Mouse (Mus musculus) forebrain, embryonic 11.5 days (tissue): ENCODE data around the gene Rps28. TPM values are rescaled to one million over a fixed set of nuclear protein-coding genes. Genes with fewer than 3 reads are reported as not detected.

Source experiments
- ATAC-seq: fragments of 200-750 bp; cut with Nextera tagmentation; replicated peaks from 2 replicates; pipeline ENCODE4 v1.8.0; 2017; ENCODE audit warnings: moderate TSS enrichment; ENCODE audit not compliant: low FRiP score
- DNase-seq: peaks from one replicate; pipeline ENCODE4 v3.0.0-alpha.2; 2017; ENCODE audit warnings: low spot score
- H3K27ac ChIP-seq: fragments of 300-500 bp; sonication (generic); 2 replicates; pipeline ENCODE4 v1.5.1; 2014; ENCODE audit warnings: low read depth, low read length
- H3K27me3 ChIP-seq: fragments of 300-500 bp; sonication (generic); 2 replicates; pipeline ENCODE4 v1.6.1; 2014; ENCODE audit warnings: mild to moderate bottlenecking, low read length, mixed read lengths; ENCODE audit not compliant: control insufficient read depth, insufficient read depth
- H3K36me3 ChIP-seq: fragments of 300-500 bp; sonication (generic); 2 replicates; pipeline ENCODE4 v1.6.1; 2014; ENCODE audit warnings: mild to moderate bottlenecking, low read length, moderate library complexity, mixed read lengths; ENCODE audit not compliant: control insufficient read depth, insufficient read depth
- H3K4me1 ChIP-seq: fragments of 300-500 bp; sonication (generic); replicated peaks from 2 replicates; pipeline ENCODE4 v1.6.1; 2014; ENCODE audit warnings: low read length, mixed read lengths; ENCODE audit not compliant: control insufficient read depth, insufficient read depth
- H3K4me2 ChIP-seq: fragments of 300-500 bp; sonication (generic); 2 replicates; pipeline ENCODE4 v1.6.1; 2014; ENCODE audit warnings: low read depth, mild to moderate bottlenecking, low read length, moderate library complexity, mixed read lengths; ENCODE audit not compliant: severe bottlenecking
- H3K4me3 ChIP-seq: fragments of 300-500 bp; sonication (generic); 2 replicates; pipeline ENCODE4 v1.5.1; 2014; ENCODE audit warnings: low read depth, low read length
- H3K9ac ChIP-seq: fragments of 300-500 bp; sonication (generic); 2 replicates; pipeline ENCODE4 v1.6.1; 2014; ENCODE audit warnings: low read length
- H3K9me3 ChIP-seq: fragments of 300-500 bp; sonication (generic); 2 replicates; pipeline ENCODE4 v1.6.1; 2016; ENCODE audit warnings: low read length, mixed read lengths; ENCODE audit not compliant: control insufficient read depth
- WGBS: fragments of 180-500 bp; shearing (Covaris S2); extraction: QIAGEN DNeasy Blood & Tissue Kit; methylation state at CpG from one replicate; pipeline ENCODE4 v1.1.7; 2014; 5-methylcytosine and 5-hydroxymethylcytosine counted together
- polyA plus RNA-seq: library from polyadenylated mRNA; unstranded; fragments of >200 nt; fragmentation: Nextera tagmentation; extraction: Ambion mirVana; gene quantifications from 2 replicates; pipeline ENCODE4 v1.2.1, GENCODE M21; 2014

Rps28 gene
- polyA plus RNA-seq, 1 experiment from 2014 or later: 759 TPM

GRCm38 (mm10) chr17:33817184-33817968 lies 7.0 kb downstream of the Rps28 start:
- peak overlapping the region; percentile 78 for H3K9ac ChIP-seq
- H3K4me1 ChIP-seq: peaks cover 12% of the 10 kb centered on the region
- DNase-seq (peak; percentile 98), ATAC-seq (peak; percentile 95)
- peak overlapping the region; percentile 48 for H3K4me3 ChIP-seq
- peaks cover 7% of the 10 kb centered on the region for H3K36me3 ChIP-seq
- no peaks in the 10 kb centered on the region for H3K27me3 ChIP-seq
- H3K9me3 ChIP-seq: no peaks in the 10 kb centered on the region
- H3K4me2 ChIP-seq: peak overlapping the region; percentile 81
- peak overlapping the region; percentile 80 for H3K27ac ChIP-seq
- WGBS: 1% methylated on average over 85 of the region's 89 CpGs

DNA sequence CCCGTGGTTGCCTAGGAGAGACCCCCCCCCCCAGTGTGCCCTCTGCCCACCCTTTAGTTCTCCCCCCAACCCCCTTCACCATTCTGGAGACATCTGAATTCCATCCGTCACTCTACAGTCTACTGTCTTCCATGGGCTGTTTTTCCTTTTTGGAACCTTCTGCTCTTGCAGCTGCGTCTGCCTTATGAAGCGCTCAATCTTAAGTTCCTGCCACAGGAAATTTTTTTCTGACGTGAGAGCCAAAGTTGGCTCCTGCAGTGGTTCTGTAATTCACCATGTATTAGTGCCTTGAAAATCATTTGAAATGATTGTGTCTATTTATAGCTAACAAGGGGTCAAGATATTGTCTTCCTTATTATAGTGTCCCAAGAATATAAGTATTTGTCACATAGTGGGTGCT lies 7.8 kb downstream of the Rps28 start:
- Histone ChIP-seq H3K27ac (no peak overlapping the region), H3K36me3 (no peaks in the 10 kb centered on the region; the same call in 1 of the 2 replicates), H3K9ac (no peak overlapping the region; the same call in 1 of the 2 replicates), H3K4me1 (peaks cover 12% of the 10 kb centered on the region), H3K4me3 (peak overlapping the region; percentile 48; the same call in 1 of the 2 replicates), H3K9me3 (no peaks in the 10 kb centered on the region), H3K27me3 (no peaks in the 10 kb centered on the region), H3K4me2 (peak overlapping the region; percentile 81)
- ATAC-seq (no peak), DNase-seq (no peak)
- WGBS: 89% methylated on average over 5 of the region's 5 CpGs

DNA sequence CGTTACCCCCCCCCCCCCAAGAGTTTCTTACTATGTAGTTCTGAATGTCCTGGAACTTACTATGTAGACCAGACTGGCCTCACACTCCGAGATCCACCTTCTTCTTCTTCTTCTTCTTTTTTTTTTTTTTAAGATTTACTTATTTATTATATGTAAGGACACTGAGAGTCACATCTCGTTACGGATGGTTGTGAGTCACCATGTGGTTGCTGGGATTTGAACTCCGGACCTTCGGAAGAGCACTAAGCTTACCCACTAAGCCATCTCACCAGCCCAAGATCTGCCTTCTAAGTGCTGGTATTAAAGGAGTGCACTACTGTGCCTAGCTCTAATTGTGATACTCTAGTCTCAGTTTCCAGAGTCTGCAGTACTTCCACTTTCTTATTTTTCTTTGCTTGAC lies 9.0 kb downstream of the Rps28 start:
- no peak for ATAC-seq
- WGBS: 92% methylated on average over 6 of the region's 6 CpGs
- H3K9ac ChIP-seq: no peak overlapping the region
- H3K9me3 ChIP-seq: no peaks in the 10 kb centered on the region
- H3K4me1 ChIP-seq: peaks cover 12% of the 10 kb centered on the region
- H3K27me3 ChIP-seq: peaks cover 2% of the 10 kb centered on the region; the same call in 1 of the 2 replicates
- H3K4me2 ChIP-seq: no peak overlapping the region
- DNase-seq: no peak
- H3K4me3 ChIP-seq: no peak overlapping the region
- no peak overlapping the region for H3K27ac ChIP-seq
- H3K36me3 ChIP-seq: no peaks in the 10 kb centered on the region; the same call in 1 of the 2 replicates

DNA sequence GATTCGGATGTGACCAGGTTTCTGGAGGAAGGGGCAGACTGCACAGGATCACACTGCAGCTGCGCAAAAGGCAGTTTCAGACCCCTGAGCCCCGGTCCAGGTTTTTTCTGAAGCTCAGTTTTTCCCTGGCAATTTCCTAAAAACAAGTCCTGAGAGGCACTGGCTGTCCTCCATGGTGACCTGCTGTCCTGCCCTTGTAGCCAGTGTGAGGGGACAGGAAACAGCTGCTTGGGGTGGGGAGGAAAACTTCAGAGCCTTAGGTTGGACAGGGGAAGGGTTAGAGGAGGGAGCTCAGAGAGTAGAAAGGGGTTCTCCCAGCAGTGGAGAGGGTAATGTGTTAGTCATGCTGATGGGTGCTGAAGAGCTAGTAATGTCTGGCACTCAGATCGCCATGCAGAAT lies 11.4 kb downstream of the Rps28 start:
- H3K4me1 ChIP-seq: peaks cover 6% of the 10 kb centered on the region
- ATAC-seq: no peak
- no peak overlapping the region for H3K4me2 ChIP-seq
- H3K27me3 ChIP-seq: peaks cover 2% of the 10 kb centered on the region; the same call in 1 of the 2 replicates
- 71% methylated on average over 4 of the region's 4 CpGs for WGBS
- H3K27ac ChIP-seq: no peak overlapping the region
- H3K36me3 ChIP-seq: no peaks in the 10 kb centered on the region
- DNase-seq: no peak
- H3K4me3 ChIP-seq: no peak overlapping the region
- H3K9ac ChIP-seq: no peak overlapping the region
- no peaks in the 10 kb centered on the region for H3K9me3 ChIP-seq

DNA sequence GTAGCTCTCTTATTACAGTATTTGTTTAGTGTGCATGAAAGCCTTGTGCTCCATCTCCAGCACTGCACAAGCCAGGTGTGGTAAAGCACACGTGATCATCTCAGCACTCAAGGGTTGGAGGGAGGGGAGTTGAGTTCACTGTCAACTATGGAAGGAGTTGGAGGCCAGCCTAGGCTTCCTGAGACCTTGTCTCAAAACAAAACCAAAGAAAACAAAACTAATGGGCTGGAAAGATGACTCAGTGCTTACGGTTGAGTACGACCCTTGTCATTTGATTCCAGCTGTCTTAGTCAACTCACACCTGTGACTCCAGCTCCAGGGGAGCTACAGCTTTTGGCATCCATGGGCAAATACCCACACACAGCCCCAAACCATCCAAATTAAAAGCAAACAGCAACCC lies 11.9 kb downstream of the Rps28 start:
- no peak overlapping the region for H3K4me2 ChIP-seq
- no peak for ATAC-seq
- peaks cover 4% of the 10 kb centered on the region; the same call in 1 of the 2 replicates for H3K4me1 ChIP-seq
- H3K4me3 ChIP-seq: no peak overlapping the region
- H3K27me3 ChIP-seq: peaks cover 2% of the 10 kb centered on the region; the same call in 1 of the 2 replicates
- no peak overlapping the region for H3K9ac ChIP-seq
- no peak for DNase-seq
- WGBS: 65% methylated on average over 3 of the region's 3 CpGs
- H3K36me3 ChIP-seq: no peaks in the 10 kb centered on the region
- no peak overlapping the region for H3K27ac ChIP-seq
- H3K9me3 ChIP-seq: no peaks in the 10 kb centered on the region

GRCm38 (mm10) chr17:33811142-33811516 lies 13.2 kb downstream of the Rps28 start:
- H3K36me3 ChIP-seq: no peaks in the 10 kb centered on the region
- no peak overlapping the region for H3K27ac ChIP-seq
- peaks cover 2% of the 10 kb centered on the region; the same call in 1 of the 2 replicates for H3K27me3 ChIP-seq
- no peaks in the 10 kb centered on the region for H3K4me1 ChIP-seq
- peak overlapping the region; percentile 50 for H3K4me3 ChIP-seq
- peak overlapping the region; percentile 75; the same call in 1 of the 2 replicates for H3K4me2 ChIP-seq
- H3K9ac ChIP-seq: no peak overlapping the region
- WGBS: 23% methylated on average over 7 of the region's 7 CpGs
- H3K9me3 ChIP-seq: no peaks in the 10 kb centered on the region
- DNase-seq (no peak), ATAC-seq (no peak)

DNA sequence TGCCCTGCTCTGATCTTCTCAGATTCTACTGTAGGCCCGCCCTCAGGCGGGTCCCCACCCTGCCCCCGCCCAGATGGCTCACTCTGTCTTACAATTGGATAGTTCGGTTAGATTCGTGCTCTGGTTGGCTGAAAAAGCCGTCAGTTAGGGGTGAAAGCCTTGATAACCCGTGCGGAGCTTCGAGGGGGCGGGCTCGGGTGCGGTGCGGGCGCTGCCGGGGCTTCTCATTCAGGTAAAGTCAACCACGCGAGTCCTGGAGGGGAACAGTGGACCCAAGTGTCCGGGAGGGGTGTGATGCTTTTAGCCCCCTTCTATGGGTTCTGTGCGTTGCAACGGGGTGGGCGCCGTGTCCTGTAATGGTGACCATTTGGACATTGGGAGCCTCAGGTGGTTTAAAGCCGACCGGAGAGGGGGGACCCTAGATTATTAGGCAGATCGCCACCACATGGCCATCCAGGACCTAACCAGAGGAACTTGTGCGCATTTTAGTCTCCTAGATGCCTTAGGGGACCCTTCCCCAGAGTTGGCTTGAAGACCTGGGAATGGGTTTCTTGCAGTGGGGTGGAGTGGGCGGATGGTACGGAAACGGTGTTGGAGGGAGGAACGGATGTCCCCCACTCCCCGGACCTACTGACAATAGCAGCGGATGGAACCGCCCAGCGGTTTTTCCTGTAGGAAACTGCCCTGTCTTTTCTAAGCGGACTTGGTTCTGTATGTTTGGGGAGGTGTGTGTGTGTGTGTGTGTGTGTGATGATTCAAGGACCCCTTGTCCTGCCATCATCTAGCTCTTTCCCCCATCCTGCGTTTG lies 13.8 kb downstream of the Rps28 start, which contains the start of gene Kank3:
Gene Kank3 (plus strand): TSS at position 186 of the 808 bp plus-strand sequence.
- no peaks in the 10 kb centered on the region for H3K4me1 ChIP-seq
- H3K27ac ChIP-seq: no peak within 1 kb of the TSS
- DNase-seq (peak; percentile 93), ATAC-seq (peak; percentile 96)
- peak within 1 kb of the TSS; percentile 75 for H3K4me2 ChIP-seq
- H3K9me3 ChIP-seq: no peaks in the 10 kb centered on the region
- peak within 1 kb of the TSS; percentile 50 for H3K4me3 ChIP-seq
- H3K9ac ChIP-seq: peak within 1 kb of the TSS; percentile 41
- peaks cover 2% of the 10 kb centered on the region; the same call in 1 of the 2 replicates for H3K27me3 ChIP-seq
- no peaks in the 10 kb centered on the region for H3K36me3 ChIP-seq
- WGBS: 1% methylated on average over 36 of the region's 36 CpGs

GRCm38 (mm10) chr17:33808192-33808591 lies 16.2 kb downstream of the Rps28 start:
- WGBS: 47% methylated on average over 10 of the region's 10 CpGs
- H3K4me1 ChIP-seq: no peaks in the 10 kb centered on the region
- no peak overlapping the region for H3K4me2 ChIP-seq
- H3K9ac ChIP-seq: no peak overlapping the region
- peaks cover 2% of the 10 kb centered on the region; the same call in 1 of the 2 replicates for H3K27me3 ChIP-seq
- no peak overlapping the region for H3K4me3 ChIP-seq
- no peaks in the 10 kb centered on the region for H3K36me3 ChIP-seq
- no peak overlapping the region for H3K27ac ChIP-seq
- no peak for ATAC-seq
- H3K9me3 ChIP-seq: no peaks in the 10 kb centered on the region
- DNase-seq: no peak
